8 mouse cellular contexts compared by ENCODE assay signal in genomic region chr16:85172571-85173372, GRCm38 (mm10). TPM values are rescaled to one million over a fixed set of nuclear protein-coding genes. Genes with fewer than 3 reads are reported as not detected.
DNase-seq lines count a peak whose midpoint lies in the region; ATAC-seq and TF ChIP-seq lines count a peak whose summit lies in the region.

No protein-coding gene starts in this region.

- H3K9me3 ChIP-seq in hindbrain, embryonic 15.5 days, result no peaks in the 10 kb centered on the region

- H3K9ac ChIP-seq in hindbrain, embryonic 15.5 days, result peak overlapping the region; percentile 97

- no peaks in the 10 kb centered on the region for H3K27me3 ChIP-seq in hindbrain, embryonic 15.5 days

- peak; percentile 68 for ATAC-seq in hindbrain, embryonic 15.5 days (ENCODE audit: low FRiP score, low read depth)
- ATAC-seq in megakaryocyte, adult 5-6 weeks (ENCODE audit: poor library complexity, severe bottlenecking), result peak; percentile 56
- no peak for ATAC-seq in activated CD4-positive, CD25-positive, alpha-beta regulatory T cell, adult 4 months

- WGBS in hindbrain, embryonic 15.5 days, result under 1% methylated on average over 68 of the region's 68 CpGs

- peak overlapping the region; percentile 79 for H3K4me3 ChIP-seq in gastrocnemius, adult 2 months
- peak overlapping the region; percentile 95 for H3K4me3 ChIP-seq in hindbrain, embryonic 15.5 days

- no peaks in the 10 kb centered on the region for H3K36me3 ChIP-seq in hindbrain, embryonic 15.5 days

- peaks cover 37% of the 10 kb centered on the region for H3K4me1 ChIP-seq in hindbrain, embryonic 15.5 days (replicated peaks)

- peak overlapping the region; percentile 93 for H3K27ac ChIP-seq in gastrocnemius, adult 2 months
- H3K27ac ChIP-seq in hindbrain, embryonic 15.5 days (replicated peaks), result peak overlapping the region; percentile 95

- TF ChIP-seq CTCF in gastrocnemius, adult 2 months (IDR thresholded peaks at IDR 0.05), result no peak

- intact Hi-C loops in gastrocnemius, adult 2 months (cut with DNase I), result loop anchor here (1.0 to 5.0 kb wide), 4 partner anchors 40 to 217 kb away; no protein-coding TSS in a partner anchor
- intact Hi-C loops in left cerebral cortex, postnatal 14 days (cut with DNase I), result loop anchor here (2.0 to 5.0 kb wide), 4 partner anchors 85 to 505 kb away; no protein-coding TSS in a partner anchor

- DNase-seq in ZHBTc4 (ENCODE audit: low read depth, low spot score), result peak; percentile 75
- DNase-seq in cerebellum, postnatal 25 days, result peak; percentile 79 to 82
- peak; percentile 67 for DNase-seq in gastrocnemius, adult 2 months
- DNase-seq in left cerebral cortex, postnatal 14 days (ENCODE audit: low spot score in 2 of 2), result peak; percentile 43 to 47
- DNase-seq in right cerebral cortex, adult 2 months (ENCODE audit: low spot score in 2 of 2), result peak; percentile 46 to 59

- H3K4me2 ChIP-seq in hindbrain, embryonic 15.5 days, result peak overlapping the region; percentile 75

RNA-seq across cellular contexts. Expression of gene App, which starts 0.8 kb away (rescaled TPM):
- total RNA-seq in gastrocnemius, adult 2 months (2021), result 100 to 1,000 TPM in 1 of 2 experiments, 10 to 100 TPM in 1; 66.5 to 103 TPM
- polyA plus RNA-seq in hindbrain, embryonic 15.5 days (2015; fragmentation: Nextera tagmentation; extraction: Ambion mirVana), result 452 and 455 TPM in 2 replicates
- 1,000 to 10,000 TPM; 1,293 to 1,298 TPM for total RNA-seq in left cerebral cortex, postnatal 14 days (2021)
- total RNA-seq in megakaryocyte, adult 5-6 weeks (2015), result 249 and 260 TPM in 2 replicates
- 383 and 394 TPM in 2 replicates for total RNA-seq in megakaryocyte, adult 5-6 weeks (2017)
- polyA plus RNA-seq in activated CD4-positive, CD25-positive, alpha-beta regulatory T cell, adult 4 months (2017; shearing (Covaris generic)), result under 1 TPM; 0.07 to 0.22 TPM
